Mouse (Mus musculus) heart, embryonic 14.5 days (tissue): ENCODE results near the gene Cyth4. TPM values are rescaled to one million over a fixed set of nuclear protein-coding genes. Genes with fewer than 3 reads are reported as not detected.

ENCODE experiments used
- ATAC-seq: fragments of 200-750 bp; cut with Nextera tagmentation; 2 replicates; pipeline ENCODE4 v1.8.0; 2017; ENCODE audit warnings: low read depth, moderate TSS enrichment; ENCODE audit not compliant: insufficient number of reproducible peaks, insufficient read depth, low FRiP score
- H3K27ac ChIP-seq, 2 experiments: fragments of 200-500 bp in 1 of 2; fragments of 300-500 bp in 1 of 2; sonication (generic) in 1 of 2; replicated peaks in 1 of 2; 2 replicates each; pipeline ENCODE4 v1.5.1; 2012 to 2014; ENCODE audit warnings: low read depth in 2 of 2, low read length in 2 of 2, control low read depth in 1 of 2, mild to moderate bottlenecking in 1 of 2, mixed read lengths in 1 of 2; ENCODE audit not compliant: control insufficient read depth in 1 of 2, insufficient read depth in 1 of 2
- H3K27me3 ChIP-seq: fragments of 300-500 bp; sonication (generic); 2 replicates; pipeline ENCODE4 v1.6.1; 2014; ENCODE audit warnings: mild to moderate bottlenecking, low read length, control low read depth; ENCODE audit not compliant: control insufficient read depth, insufficient read depth
- H3K36me3 ChIP-seq: fragments of 300-500 bp; sonication (generic); 2 replicates; pipeline ENCODE4 v1.6.1; 2014; ENCODE audit warnings: mild to moderate bottlenecking, control low read depth, low read length, mixed read lengths; ENCODE audit not compliant: control insufficient read depth, insufficient read depth
- H3K4me1 ChIP-seq, 2 experiments: fragments of 200-500 bp in 1 of 2; fragments of 300-500 bp in 1 of 2; sonication (generic) in 1 of 2; 2 replicates each; pipeline ENCODE4 v1.6.1; 2012 to 2014; ENCODE audit warnings: low read length in 2 of 2, control low read depth in 1 of 2, mixed read lengths in 1 of 2; ENCODE audit not compliant: control insufficient read depth in 2 of 2, insufficient read depth in 2 of 2
- H3K4me2 ChIP-seq: fragments of 300-500 bp; sonication (generic); 2 replicates; pipeline ENCODE4 v1.6.1; 2014; ENCODE audit warnings: mild to moderate bottlenecking, low read length
- H3K4me3 ChIP-seq, 2 experiments: fragments of 200-500 bp in 1 of 2; fragments of 300-500 bp in 1 of 2; sonication (generic) in 1 of 2; 2 replicates each; pipeline ENCODE4 v1.5.1; 2012 to 2014; ENCODE audit warnings: low read length in 2 of 2, mild to moderate bottlenecking in 2 of 2, control low read depth in 1 of 2, low read depth in 1 of 2, moderate library complexity in 1 of 2; ENCODE audit not compliant: control insufficient read depth in 1 of 2, insufficient read depth in 1 of 2
- H3K9ac ChIP-seq: fragments of 300-500 bp; sonication (generic); 2 replicates; pipeline ENCODE4 v1.6.1; 2014; ENCODE audit warnings: mild to moderate bottlenecking, low read length
- H3K9me3 ChIP-seq: fragments of 300-500 bp; sonication (generic); 2 replicates; pipeline ENCODE4 v1.6.1; 2016; ENCODE audit warnings: low read length, control low read depth; ENCODE audit not compliant: control insufficient read depth
- WGBS: fragments of 180-500 bp; shearing (Covaris S2); extraction: QIAGEN DNeasy Blood & Tissue Kit; methylation state at CpG from one replicate; pipeline ENCODE4 v1.1.7; 2014; 5-methylcytosine and 5-hydroxymethylcytosine counted together
- polyA plus RNA-seq: library from polyadenylated mRNA; unstranded; fragments of >200 nt; fragmentation: Nextera tagmentation; extraction: Ambion mirVana; gene quantifications from 2 replicates; pipeline ENCODE4 v1.2.1, GENCODE M21; 2014

Cyth4 gene
- polyA plus RNA-seq, 1 experiment from 2014 or later, result 2.4 TPM

DNA sequence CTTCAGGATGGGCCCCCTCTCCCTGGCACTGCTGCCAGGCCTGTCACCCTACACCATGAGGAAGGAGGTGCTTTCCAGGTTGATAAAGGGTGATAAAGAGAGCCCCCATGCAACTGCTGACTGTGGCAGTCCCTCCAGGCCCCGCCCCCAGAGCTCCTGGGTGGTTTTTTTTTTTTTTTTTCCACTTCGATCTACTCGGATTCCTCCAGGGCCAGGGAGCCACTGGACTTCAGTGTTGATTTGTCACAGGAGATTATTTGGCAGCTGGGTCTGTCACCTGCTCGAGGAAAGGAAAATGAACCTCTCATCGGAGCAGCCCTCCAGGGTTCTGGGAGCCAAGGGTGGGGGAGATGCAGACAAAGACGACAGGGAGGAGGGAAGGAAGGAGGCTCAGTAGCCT is 46.8 kb downstream of the Cyth4 start:
- 10% methylated on average over 6 of the region's 6 CpGs for WGBS
- H3K27me3 ChIP-seq, result peaks cover 20% of the 10 kb centered on the region

DNA sequence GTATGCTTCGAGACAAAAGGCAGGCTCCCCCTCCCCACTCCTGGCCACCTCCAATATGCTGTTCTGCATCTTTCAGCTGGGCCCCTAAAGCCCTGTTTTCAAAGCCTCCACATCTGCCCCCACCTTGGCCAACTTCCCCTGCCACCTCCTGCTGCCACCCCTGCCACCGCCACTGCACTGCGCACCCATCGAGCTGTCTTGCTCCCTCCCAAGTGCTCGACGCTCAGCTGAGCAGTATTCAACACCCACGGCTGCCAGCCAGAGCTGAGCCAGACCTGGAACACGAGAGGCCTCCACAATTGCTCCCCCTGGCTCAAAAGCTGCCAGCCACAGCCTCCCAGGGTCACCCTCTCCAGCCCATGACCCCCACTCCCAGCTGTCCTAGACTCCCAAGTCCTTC is 47.8 kb downstream of the Cyth4 start:
- H3K27me3 ChIP-seq, result peaks cover 19% of the 10 kb centered on the region
- 37% methylated on average over 8 of the region's 8 CpGs for WGBS

More for the DNA sequence above, 46.8 kb downstream of the Cyth4 start:
- H3K9me3 ChIP-seq, result no peaks in the 10 kb centered on the region
- no peak overlapping the region for H3K9ac ChIP-seq
- no peaks in the 10 kb centered on the region for H3K36me3 ChIP-seq
- no peak overlapping the region for H3K4me3 ChIP-seq
- H3K27ac ChIP-seq, result no peak overlapping the region
- H3K4me2 ChIP-seq, result no peak overlapping the region
- ATAC-seq, result no peak
- 0 out of 4 replicates have a peak, but pooled peaks cover 3 to 5% of the 10 kb centered on the region in 2 experiments for H3K4me1 ChIP-seq

DNA sequence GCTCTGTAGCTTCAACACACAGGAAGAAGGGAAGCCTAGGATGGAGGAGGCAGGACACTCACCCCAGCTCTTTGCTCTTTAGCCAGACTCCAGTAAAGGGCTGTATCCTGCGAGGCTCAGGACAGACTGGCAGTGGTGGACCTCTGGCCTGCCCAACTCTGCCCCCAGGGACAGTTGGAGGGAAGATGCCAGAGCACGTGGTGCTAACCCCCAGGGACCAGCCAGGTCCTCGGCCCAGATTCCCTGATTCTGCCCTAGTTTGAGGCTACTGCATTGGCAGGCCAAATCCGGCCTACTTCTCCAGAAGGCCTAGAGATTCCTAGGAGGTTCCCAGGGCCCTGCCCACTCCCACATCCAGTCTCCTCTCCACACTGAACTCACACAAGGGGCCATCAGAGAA is 50.9 kb downstream of the Cyth4 start:
- no peak for ATAC-seq
- no peak overlapping the region for H3K9ac ChIP-seq
- peaks cover 24% of the 10 kb centered on the region for H3K27me3 ChIP-seq
- WGBS, result 63% methylated on average over 4 of the region's 4 CpGs
- H3K27ac ChIP-seq, result no peak overlapping the region
- H3K4me1 ChIP-seq, result peaks cover 0 to 5% of the 10 kb centered on the region in 2 experiments; a peak in 1 of 4 replicates
- no peak overlapping the region for H3K4me2 ChIP-seq
- H3K4me3 ChIP-seq, result no peak overlapping the region
- no peaks in the 10 kb centered on the region for H3K9me3 ChIP-seq
- no peaks in the 10 kb centered on the region for H3K36me3 ChIP-seq

More for the DNA sequence above, 47.8 kb downstream of the Cyth4 start:
- H3K27ac ChIP-seq, result no peak overlapping the region
- no peak overlapping the region for H3K4me3 ChIP-seq
- ATAC-seq, result no peak
- H3K4me2 ChIP-seq, result no peak overlapping the region
- H3K4me1 ChIP-seq, result peaks cover 3 to 5% of the 10 kb centered on the region in 2 experiments; a peak in 1 of 4 replicates
- H3K9me3 ChIP-seq, result no peaks in the 10 kb centered on the region
- H3K36me3 ChIP-seq, result no peaks in the 10 kb centered on the region
- H3K9ac ChIP-seq, result no peak overlapping the region

DNA sequence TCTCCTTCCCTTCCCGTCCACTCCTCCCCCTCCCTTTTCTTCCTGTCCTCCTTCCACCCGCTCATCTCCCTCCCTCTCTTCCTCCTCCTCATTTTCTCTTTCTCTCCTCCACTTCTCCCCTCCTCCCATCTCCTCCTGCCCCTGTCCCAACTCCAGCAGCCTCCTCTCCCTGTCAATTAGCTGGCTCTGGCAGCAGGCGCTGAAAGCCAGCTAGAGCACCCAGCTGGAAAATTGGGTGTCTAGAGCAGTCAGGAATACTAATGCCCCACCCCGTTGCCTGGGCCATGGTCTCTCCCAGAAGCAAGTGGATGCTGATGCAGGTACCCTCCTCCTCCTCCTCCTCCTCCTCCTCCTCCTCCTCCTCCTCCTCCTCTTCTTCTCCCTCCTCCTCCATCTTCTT is 54.3 kb downstream of the Cyth4 start:
- no peak overlapping the region for H3K27ac ChIP-seq
- no peaks in the 10 kb centered on the region for H3K36me3 ChIP-seq
- no peak overlapping the region for H3K4me3 ChIP-seq
- ATAC-seq, result no peak
- H3K4me2 ChIP-seq, result no peak overlapping the region
- H3K9ac ChIP-seq, result no peak overlapping the region
- no peaks in the 10 kb centered on the region for H3K9me3 ChIP-seq
- H3K27me3 ChIP-seq, result 0 out of 2 replicates have a peak, but pooled peaks cover 17% of the 10 kb centered on the region
- WGBS, result 48% methylated on average over 4 of the region's 4 CpGs
- H3K4me1 ChIP-seq, result peaks cover 0 to 2% of the 10 kb centered on the region in 2 experiments; a peak in 1 of 4 replicates

DNA sequence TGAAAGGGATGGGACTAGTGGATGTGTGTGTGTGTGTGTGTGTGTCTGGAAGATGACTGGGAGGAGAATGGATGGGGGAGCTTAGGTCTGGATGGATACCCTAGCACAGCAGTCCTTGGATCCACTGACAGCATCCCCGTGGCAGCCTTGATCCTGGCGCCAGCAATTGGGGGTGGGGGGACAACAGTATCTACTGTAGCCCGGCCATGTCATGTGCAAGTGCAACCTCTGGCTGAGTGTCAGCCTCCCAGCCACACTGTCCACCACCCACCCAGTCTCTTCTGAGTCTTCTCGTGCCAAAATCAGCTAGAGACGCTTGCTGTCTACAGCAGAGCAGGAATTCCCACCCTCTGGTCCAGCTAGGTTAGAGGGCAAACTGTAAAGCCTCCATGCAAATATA is 67.4 kb downstream of the Cyth4 start:
- 41% methylated on average over 5 of the region's 5 CpGs for WGBS
- no peaks in the 10 kb centered on the region for H3K9me3 ChIP-seq
- peaks cover 0 to 1% of the 10 kb centered on the region in 2 experiments; a peak in 1 of 4 replicates for H3K4me1 ChIP-seq
- ATAC-seq, result no peak
- H3K27me3 ChIP-seq, result peaks cover 11% of the 10 kb centered on the region; the same call in 1 of the 2 replicates
- no peak overlapping the region for H3K27ac ChIP-seq
- H3K4me3 ChIP-seq, result no peak overlapping the region
- H3K4me2 ChIP-seq, result no peak overlapping the region
- no peaks in the 10 kb centered on the region for H3K36me3 ChIP-seq
- H3K9ac ChIP-seq, result no peak overlapping the region

DNA sequence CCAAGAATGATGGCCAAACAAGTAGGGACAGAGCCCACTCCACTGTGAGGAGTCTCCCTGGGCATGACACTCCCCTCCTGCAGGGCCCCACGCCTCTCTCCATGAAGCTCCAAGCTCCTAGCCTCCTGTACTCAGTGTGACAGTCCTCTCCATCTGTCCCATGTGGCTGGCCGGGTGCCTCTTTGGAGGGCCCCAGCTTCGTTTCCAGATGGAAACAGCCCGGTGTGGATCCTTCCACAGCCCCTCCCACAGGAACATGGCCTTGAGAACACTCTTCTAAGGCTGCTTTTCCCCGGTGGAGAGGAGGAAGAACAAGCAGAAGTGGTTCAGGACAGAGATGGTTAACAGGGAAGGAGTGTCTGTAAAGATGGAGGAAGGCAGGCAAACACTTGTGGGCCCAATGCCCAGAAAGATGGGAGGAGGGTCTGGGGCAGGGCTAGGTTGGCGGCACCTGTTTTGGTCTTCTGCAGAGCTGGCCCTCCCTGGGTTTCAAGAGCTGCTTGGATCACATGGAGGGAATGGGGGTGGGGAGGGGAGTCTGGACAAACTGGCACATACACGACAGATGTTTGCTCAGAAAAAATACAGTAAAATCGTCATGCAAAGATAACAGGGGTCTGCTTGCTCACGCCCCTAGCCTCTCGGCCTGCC is 72.5 kb downstream of the Cyth4 start:
- H3K27ac ChIP-seq, result no peak overlapping the region
- no peaks in the 10 kb centered on the region for H3K9me3 ChIP-seq
- no peak overlapping the region for H3K4me3 ChIP-seq
- no peak for ATAC-seq
- no peak overlapping the region for H3K9ac ChIP-seq
- peaks cover 47% of the 10 kb centered on the region for H3K27me3 ChIP-seq
- no peaks in the 10 kb centered on the region for H3K36me3 ChIP-seq
- H3K4me1 ChIP-seq, result peaks cover 1 to 2% of the 10 kb centered on the region in 2 experiments; a peak in 2 of 4 replicates
- WGBS, result 53% methylated on average over 10 of the region's 10 CpGs
- no peak overlapping the region for H3K4me2 ChIP-seq

DNA sequence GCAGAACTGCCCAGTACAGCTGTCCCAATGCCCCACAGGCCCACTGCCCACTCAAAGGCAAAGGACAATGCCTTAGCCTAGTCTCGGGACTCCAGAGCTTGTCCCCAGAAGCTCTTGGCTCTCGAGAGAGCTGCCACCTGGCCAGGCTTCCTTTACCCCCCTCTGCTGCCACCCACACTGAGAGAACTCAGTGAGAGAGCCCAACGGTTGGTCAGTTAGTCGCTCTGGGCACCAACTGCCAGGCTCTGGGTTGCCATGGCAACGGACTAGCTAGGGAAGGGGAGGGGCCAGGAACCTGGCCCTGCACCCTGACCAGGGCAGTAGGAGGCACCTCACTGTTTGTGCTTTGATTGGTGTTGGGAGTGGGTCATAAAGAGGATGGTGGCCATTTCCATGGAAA is 73.5 kb downstream of the Cyth4 start:
- ATAC-seq, result no peak
- Histone ChIP-seq H3K9ac (no peak overlapping the region), H3K27me3 (peaks cover 51% of the 10 kb centered on the region), H3K4me3 (no peak overlapping the region), H3K36me3 (no peaks in the 10 kb centered on the region), H3K4me1 (peaks cover 8 to 11% of the 10 kb centered on the region in 2 experiments; a peak in 3 of 4 replicates), H3K27ac (no peak overlapping the region), H3K4me2 (no peak overlapping the region), H3K9me3 (no peaks in the 10 kb centered on the region)
- 59% methylated on average over 5 of the region's 5 CpGs for WGBS
